Mouse (Mus musculus) kidney, embryonic 16.5 days (tissue): ENCODE measurements around the gene Cdkn2c. TPM values are rescaled to one million over a fixed set of nuclear protein-coding genes. Genes with fewer than 3 reads are reported as not detected.

Source experiments
- ATAC-seq: fragments of 200-750 bp; cut with Nextera tagmentation; 2 replicates; pipeline ENCODE4 v1.8.0; 2017; ENCODE audit warnings: moderate TSS enrichment; ENCODE audit not compliant: low FRiP score, low TSS enrichment
- H3K27ac ChIP-seq: fragments of 300-500 bp; sonication (generic); 2 replicates; pipeline ENCODE4 v1.5.1; 2014; ENCODE audit warnings: low read length
- H3K27me3 ChIP-seq: fragments of 300-500 bp; sonication (generic); 2 replicates; pipeline ENCODE4 v1.6.1; 2014; ENCODE audit warnings: low read length, control low read depth, mixed read lengths; ENCODE audit not compliant: insufficient read depth
- H3K36me3 ChIP-seq: fragments of 300-500 bp; sonication (generic); 2 replicates; pipeline ENCODE4 v1.6.1; 2014; ENCODE audit warnings: low read length, control low read depth, mixed read lengths; ENCODE audit not compliant: insufficient read depth
- H3K4me1 ChIP-seq: fragments of 300-500 bp; sonication (generic); 2 replicates; pipeline ENCODE4 v1.6.1; 2014; ENCODE audit warnings: low read length, control low read depth, mixed read lengths; ENCODE audit not compliant: insufficient read depth
- H3K4me2 ChIP-seq: fragments of 300-500 bp; sonication (generic); replicated peaks from 2 replicates; pipeline ENCODE4 v1.6.1; 2014; ENCODE audit warnings: low read depth, low read length
- H3K4me3 ChIP-seq: fragments of 300-500 bp; sonication (generic); 2 replicates; pipeline ENCODE4 v1.5.1; 2014; ENCODE audit warnings: mild to moderate bottlenecking, low read length
- H3K9ac ChIP-seq: fragments of 300-500 bp; sonication (generic); replicated peaks from 2 replicates; pipeline ENCODE4 v1.6.1; 2014; ENCODE audit warnings: low read length
- H3K9me3 ChIP-seq: fragments of 300-500 bp; sonication (generic); 2 replicates; pipeline ENCODE4 v1.6.1; 2016; ENCODE audit warnings: low read length, control low read depth
- WGBS: fragments of 180-500 bp; shearing (Covaris S2); extraction: QIAGEN DNeasy Blood & Tissue Kit; methylation state at CpG from one replicate; pipeline ENCODE4 v1.1.7; 2014; 5-methylcytosine and 5-hydroxymethylcytosine counted together
- polyA plus RNA-seq: library from polyadenylated mRNA; unstranded; fragments of >200 nt; fragmentation: Nextera tagmentation; extraction: Ambion mirVana; gene quantifications from 2 replicates; pipeline ENCODE4 v1.2.1, GENCODE M21; 2015

Cdkn2c gene
- polyA plus RNA-seq, 1 experiment from 2014 or later = 4.9 TPM

GRCm38 (mm10) chr4:109658826-109659225 lies 8.2 kb downstream of the Cdkn2c start:
- 3% methylated on average over 8 of the region's 8 CpGs for WGBS
- Histone ChIP-seq H3K9ac (no peak overlapping the region), H3K27ac (no peak overlapping the region), H3K4me3 (no peak overlapping the region), H3K36me3 (no peaks in the 10 kb centered on the region), H3K9me3 (no peaks in the 10 kb centered on the region), H3K4me2 (no peak overlapping the region), H3K27me3 (peaks cover 64% of the 10 kb centered on the region), H3K4me1 (peaks cover 11% of the 10 kb centered on the region)
- no peak for ATAC-seq

- 1% methylated on average over 20 of the region's 20 CpGs for WGBS
- Histone ChIP-seq H3K27ac (no peak overlapping the region), H3K27me3 (peaks cover 65% of the 10 kb centered on the region), H3K9me3 (no peaks in the 10 kb centered on the region), H3K4me1 (peaks cover 11% of the 10 kb centered on the region), H3K4me3 (peak overlapping the region; percentile 45), H3K36me3 (no peaks in the 10 kb centered on the region), H3K4me2 (peak overlapping the region; percentile 53), H3K9ac (no peak overlapping the region)
- ATAC-seq = peak; percentile 9; the same call in 1 of the 2 replicates
These were observed 9.0 kb downstream of the Cdkn2c start for GRCm38 (mm10) chr4:109657851-109658500.

GRCm38 (mm10) chr4:109657021-109657850 lies 9.8 kb downstream of the Cdkn2c start:
- Histone ChIP-seq H3K27ac (no peak overlapping the region), H3K27me3 (peaks cover 62% of the 10 kb centered on the region), H3K4me3 (peak overlapping the region; percentile 45), H3K4me1 (peaks cover 11% of the 10 kb centered on the region), H3K9me3 (no peaks in the 10 kb centered on the region), H3K4me2 (peak overlapping the region; percentile 53), H3K36me3 (no peaks in the 10 kb centered on the region), H3K9ac (no peak overlapping the region; the same call in 1 of the 2 replicates)
- under 1% methylated on average over 53 of the region's 53 CpGs for WGBS
- peak; percentile 73 for ATAC-seq

- no peak overlapping the region for H3K4me3 ChIP-seq
- H3K36me3 ChIP-seq = no peaks in the 10 kb centered on the region
- no peak overlapping the region for H3K9ac ChIP-seq
- no peak overlapping the region for H3K4me2 ChIP-seq
- H3K27me3 ChIP-seq = peaks cover 62% of the 10 kb centered on the region
- no peak overlapping the region for H3K27ac ChIP-seq
- H3K9me3 ChIP-seq = no peaks in the 10 kb centered on the region
- H3K4me1 ChIP-seq = peaks cover 11% of the 10 kb centered on the region
- ATAC-seq = no peak
- 12% methylated on average over 4 of the region's 4 CpGs for WGBS
These were observed 10.7 kb downstream of the Cdkn2c start for GRCm38 (mm10) chr4:109656301-109656700.

GRCm38 (mm10) chr4:109655738-109656137 lies 11.3 kb downstream of the Cdkn2c start:
- H3K4me3 ChIP-seq = no peak overlapping the region
- H3K4me2 ChIP-seq = no peak overlapping the region
- peaks cover 11% of the 10 kb centered on the region for H3K4me1 ChIP-seq
- H3K9me3 ChIP-seq = no peaks in the 10 kb centered on the region
- no peak overlapping the region for H3K27ac ChIP-seq
- no peak overlapping the region for H3K9ac ChIP-seq
- no peaks in the 10 kb centered on the region for H3K36me3 ChIP-seq
- peaks cover 58% of the 10 kb centered on the region for H3K27me3 ChIP-seq
- no peak for ATAC-seq
- WGBS = 41% methylated on average over 2 of the region's 2 CpGs

- 57% methylated on average over 2 of the region's 2 CpGs for WGBS
These were observed 12.3 kb downstream of the Cdkn2c start for GRCm38 (mm10) chr4:109654701-109655100.

GRCm38 (mm10) chr4:109653251-109653650 lies 13.7 kb downstream of the Cdkn2c start:
- Histone ChIP-seq H3K4me2 (no peak overlapping the region), H3K4me1 (peaks cover 11% of the 10 kb centered on the region), H3K9ac (no peak overlapping the region), H3K4me3 (no peak overlapping the region), H3K36me3 (no peaks in the 10 kb centered on the region), H3K27me3 (peaks cover 40% of the 10 kb centered on the region), H3K27ac (no peak overlapping the region), H3K9me3 (no peaks in the 10 kb centered on the region)
- ATAC-seq = no peak

More at GRCm38 (mm10) chr4:109654701-109655100, 12.3 kb downstream of the Cdkn2c start:
- H3K9me3 ChIP-seq = no peaks in the 10 kb centered on the region
- H3K4me2 ChIP-seq = no peak overlapping the region
- no peak overlapping the region for H3K27ac ChIP-seq
- no peaks in the 10 kb centered on the region for H3K36me3 ChIP-seq
- H3K4me1 ChIP-seq = peaks cover 11% of the 10 kb centered on the region
- no peak overlapping the region for H3K9ac ChIP-seq
- no peak overlapping the region for H3K4me3 ChIP-seq
- ATAC-seq = no peak
- H3K27me3 ChIP-seq = peaks cover 51% of the 10 kb centered on the region

- WGBS = 73% methylated on average over 5 of the region's 5 CpGs
- no peak for ATAC-seq
- Histone ChIP-seq H3K9me3 (no peaks in the 10 kb centered on the region), H3K4me3 (no peak overlapping the region), H3K27me3 (peaks cover 10% of the 10 kb centered on the region), H3K36me3 (no peaks in the 10 kb centered on the region), H3K9ac (no peak overlapping the region), H3K27ac (no peak overlapping the region), H3K4me2 (no peak overlapping the region), H3K4me1 (no peaks in the 10 kb centered on the region)
These were observed 17.7 kb downstream of the Cdkn2c start for GRCm38 (mm10) chr4:109649331-109649730.

GRCm38 (mm10) chr4:109647281-109647680 lies 19.7 kb downstream of the Cdkn2c start:
- Histone ChIP-seq H3K4me1 (no peaks in the 10 kb centered on the region), H3K27me3 (peaks cover 7% of the 10 kb centered on the region), H3K4me2 (no peak overlapping the region), H3K9me3 (no peaks in the 10 kb centered on the region), H3K36me3 (no peaks in the 10 kb centered on the region), H3K9ac (no peak overlapping the region), H3K4me3 (no peak overlapping the region), H3K27ac (no peak overlapping the region)
- no peak for ATAC-seq
- 80% methylated on average over 4 of the region's 4 CpGs for whole genome bisulfite sequencing

- Histone ChIP-seq H3K4me3 (no peak overlapping the region), H3K9ac (no peak overlapping the region), H3K27ac (no peak overlapping the region), H3K36me3 (no peaks in the 10 kb centered on the region), H3K9me3 (no peaks in the 10 kb centered on the region), H3K4me2 (no peak overlapping the region), H3K4me1 (no peaks in the 10 kb centered on the region), H3K27me3 (no peaks in the 10 kb centered on the region)
- no peak for ATAC-seq
- WGBS = 77% methylated on average over 3 of the region's 3 CpGs
These were observed 25.5 kb downstream of the Cdkn2c start for GRCm38 (mm10) chr4:109641451-109641850.
